Mouse (Mus musculus): ENCODE measurements around the gene Xrcc5. TPM values are rescaled to one million over a fixed set of nuclear protein-coding genes. Genes with fewer than 3 reads are reported as not detected.

Xrcc5 gene
- total RNA-seq, 2 experiments from 2014 or later = 18.5 to 20.5 TPM

GRCm38 (mm10) chr1:72439146-72439545 lies 131.9 kb downstream of the Xrcc5 start:
- DNase-seq = peak; percentile 72
- Histone ChIP-seq H3K27ac (peak overlapping the region; percentile 92), H3K4me3 (peak overlapping the region; percentile 57)
- intact Hi-C loops (cut with DNase I) = no loop called here
- no peak for TF ChIP-seq CTCF (IDR thresholded peaks at IDR 0.05)

DNA sequence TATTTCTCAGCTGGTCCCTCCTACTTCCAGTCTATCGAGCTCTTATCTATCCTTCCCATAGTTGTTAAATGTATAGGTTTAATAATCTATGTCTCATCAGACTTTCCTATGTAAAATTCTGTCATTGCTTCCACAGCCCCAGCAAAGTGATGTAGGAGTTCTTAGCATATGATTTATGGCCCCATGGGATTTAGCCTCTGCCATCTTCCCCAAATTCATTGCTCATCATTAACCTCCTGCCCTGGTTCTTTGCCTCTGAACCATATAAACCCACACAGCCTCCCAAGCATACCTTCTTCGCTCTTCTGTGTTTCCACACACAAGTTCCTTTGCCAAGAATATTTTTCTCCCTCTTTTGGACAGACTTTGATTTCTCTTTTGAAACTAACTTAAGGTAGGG lies 135.5 kb downstream of the Xrcc5 start:
- Histone ChIP-seq H3K27ac (no peak overlapping the region), H3K4me3 (no peak overlapping the region)
- intact Hi-C loops (cut with DNase I) = no loop called here
- TF ChIP-seq CTCF (IDR thresholded peaks at IDR 0.05) = no peak
- DNase-seq = no peak

Other genes with a start within 250 kb of the Xrcc5 start
- 10 to 100 TPM; 37.7 to 60.5 TPM for gene Mreg, start 95.1 kb upstream of the Xrcc5 start, total RNA-seq (2021)
- gene Pecr, start 23.1 kb upstream of the Xrcc5 start, total RNA-seq (2021) = 10 to 100 TPM; 15.7 to 16.4 TPM
- not detected for gene Tmem169, start 23.1 kb upstream of the Xrcc5 start, total RNA-seq (2021)
- gene March4, start 229.5 kb downstream of the Xrcc5 start, total RNA-seq (2021) = under 1 TPM; 0.26 to 0.73 TPM